Mouse (Mus musculus): Measurements from ENCODE around the gene Pbrm1.

The Pbrm1 gene

GRCm38 (mm10) chr14:31166827-31167226 lies 147.9 kb downstream of the Pbrm1 start:
- CTCF ChIA-PET, result no interaction called here

DNA sequence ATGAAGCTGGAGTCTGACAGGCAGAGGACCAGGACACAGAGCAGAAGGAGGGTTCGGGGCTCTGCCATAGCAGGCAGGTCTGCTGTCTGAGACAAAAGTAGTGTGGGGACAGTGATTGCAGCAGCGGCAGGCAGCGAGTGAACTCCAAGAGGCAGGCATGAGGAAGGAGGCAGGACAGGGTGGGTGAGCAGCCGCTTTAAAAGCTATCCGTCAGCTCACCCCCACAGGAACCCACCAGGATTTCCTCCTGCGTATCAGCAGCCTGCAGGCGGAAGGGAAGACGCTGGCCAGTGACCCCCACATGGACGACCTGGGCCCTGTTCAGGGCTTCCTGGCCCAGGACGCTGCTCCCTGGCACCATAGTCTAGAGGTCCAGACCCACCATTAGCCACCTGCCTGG lies 149.5 kb downstream of the Pbrm1 start, which contains the start of gene Stab1:
TSS of gene Stab1 (minus strand) at position 217 of the 400 bp plus-strand sequence.
- CTCF ChIA-PET, result no interaction called here

DNA sequence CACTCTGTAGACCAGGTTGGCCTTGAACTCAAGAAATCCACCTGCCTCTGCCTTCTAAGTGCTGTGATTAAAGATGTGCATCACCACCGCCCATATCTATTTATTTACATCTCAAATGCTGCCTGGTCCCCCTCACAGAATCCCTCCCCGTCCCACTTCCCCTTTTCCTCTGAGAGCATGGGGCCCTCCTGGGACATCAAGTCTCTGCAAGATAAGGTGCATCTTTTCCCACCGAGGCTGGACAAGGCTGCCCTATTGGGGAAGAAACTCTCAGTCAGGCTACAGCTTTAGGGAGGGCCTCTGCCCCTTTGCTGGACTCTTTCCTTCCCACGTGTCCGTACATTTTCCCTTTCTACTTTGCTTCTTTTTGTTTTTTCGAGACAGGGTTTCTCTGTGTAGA lies 150.6 kb downstream of the Pbrm1 start:
- CTCF ChIA-PET, result no interaction called here

GRCm38 (mm10) chr14:31170963-31171362 lies 152.0 kb downstream of the Pbrm1 start:
- CTCF ChIA-PET, result no interaction called here

Measured in spleen, embryonic (tissue).